Mouse (Mus musculus): ENCODE measurements around the gene Rorb. TPM values are rescaled to one million over a fixed set of nuclear protein-coding genes. Genes with fewer than 3 reads are reported as not detected.

The Rorb gene
- total RNA-seq, 2 experiments from 2014 or later, result not detected

DNA sequence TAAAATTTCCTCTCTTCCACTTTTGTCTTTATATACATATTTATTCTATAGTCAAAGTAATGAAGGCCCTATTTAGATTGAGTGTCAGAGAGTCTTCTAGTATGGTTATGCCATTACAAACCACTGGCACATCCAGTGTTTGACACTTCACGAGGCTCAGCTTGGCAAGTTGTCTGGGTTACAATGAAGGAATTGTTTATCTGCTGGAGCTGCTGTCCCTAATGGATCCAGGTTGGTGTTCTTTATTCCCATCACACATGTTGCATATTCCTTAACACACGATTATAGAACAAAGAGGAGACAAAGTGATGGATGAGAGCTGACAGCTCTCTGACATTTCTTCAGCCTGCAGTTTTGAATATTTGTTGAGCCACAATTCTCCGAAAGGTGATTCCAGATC is 77.0 kb downstream of the Rorb start:
- no peak for ATAC-seq (replicated peaks; ENCODE audit: poor library complexity)

DNA sequence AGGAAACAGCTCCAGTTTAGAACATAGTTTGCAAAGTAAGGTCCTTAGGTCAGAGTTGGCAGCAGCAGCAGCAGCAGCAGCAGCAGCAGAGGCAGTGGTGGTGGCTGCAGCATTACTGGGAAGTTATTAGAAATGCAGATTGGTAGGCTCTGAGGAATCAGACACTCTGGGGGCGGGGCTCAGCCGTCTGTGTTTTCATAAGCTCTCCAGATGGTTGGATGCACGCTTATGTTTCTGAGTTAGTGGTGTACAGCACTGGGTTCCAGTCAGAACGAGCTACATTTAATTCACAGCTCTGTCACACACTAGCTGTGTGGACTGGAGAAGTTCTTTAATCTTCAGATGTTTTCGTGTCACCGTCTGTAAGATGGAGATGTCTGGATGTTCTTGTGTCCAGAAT is 105.9 kb downstream of the Rorb start:
- no peak for ATAC-seq (replicated peaks; ENCODE audit: poor library complexity)

- no peak for ATAC-seq (replicated peaks; ENCODE audit: poor library complexity)
Observed at GRCm38 (mm10) chr19:19004023-19004656, 106.9 kb downstream of the Rorb start.

DNA sequence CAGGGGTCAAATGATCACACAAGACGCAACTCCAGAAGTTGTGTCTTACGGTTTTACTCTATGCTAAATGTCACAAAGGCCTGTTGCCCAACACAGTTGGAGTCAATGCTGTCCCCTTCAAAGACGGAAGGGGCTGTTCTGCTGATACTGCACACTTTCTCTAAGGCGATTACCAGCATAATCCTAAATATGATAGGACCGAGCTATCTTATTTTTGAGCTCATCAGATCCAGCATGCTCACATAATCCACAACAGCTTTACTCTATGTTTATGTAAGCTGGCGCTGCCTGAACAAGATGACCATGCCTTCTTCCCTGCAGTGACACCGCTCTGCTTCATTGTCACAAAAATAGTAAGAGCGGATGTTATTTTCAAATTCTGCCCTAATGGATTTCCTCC is 112.0 kb downstream of the Rorb start:
- no peak for ATAC-seq (replicated peaks; ENCODE audit: poor library complexity)

DNA sequence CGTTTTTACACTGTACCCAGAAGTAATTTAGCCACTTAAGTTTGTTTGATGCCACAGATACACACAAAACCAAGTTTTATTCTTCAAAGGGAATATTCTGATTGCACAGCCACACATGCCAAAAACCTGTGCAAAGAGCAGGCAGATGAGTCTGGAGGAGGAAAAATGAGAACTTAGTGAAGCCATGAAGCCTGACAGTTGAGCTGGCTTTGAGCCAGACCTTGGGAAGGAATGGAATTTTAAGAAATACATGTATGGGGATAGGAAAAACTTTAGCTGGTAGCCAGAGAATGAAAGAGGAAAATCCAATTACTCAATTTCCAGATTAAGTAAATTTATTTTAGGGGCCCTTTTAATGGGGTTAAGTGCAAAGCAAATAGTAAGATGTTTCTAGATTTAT is 113.3 kb downstream of the Rorb start:
- ATAC-seq (replicated peaks; ENCODE audit: poor library complexity), result no peak

GRCm38 (mm10) chr19:18979996-18980395 is 131.0 kb downstream of the Rorb start:
- ATAC-seq (replicated peaks; ENCODE audit: poor library complexity), result no peak

- no peak for ATAC-seq (replicated peaks; ENCODE audit: poor library complexity)
Observed at GRCm38 (mm10) chr19:18974796-18975660, 136.0 kb downstream of the Rorb start.

DNA sequence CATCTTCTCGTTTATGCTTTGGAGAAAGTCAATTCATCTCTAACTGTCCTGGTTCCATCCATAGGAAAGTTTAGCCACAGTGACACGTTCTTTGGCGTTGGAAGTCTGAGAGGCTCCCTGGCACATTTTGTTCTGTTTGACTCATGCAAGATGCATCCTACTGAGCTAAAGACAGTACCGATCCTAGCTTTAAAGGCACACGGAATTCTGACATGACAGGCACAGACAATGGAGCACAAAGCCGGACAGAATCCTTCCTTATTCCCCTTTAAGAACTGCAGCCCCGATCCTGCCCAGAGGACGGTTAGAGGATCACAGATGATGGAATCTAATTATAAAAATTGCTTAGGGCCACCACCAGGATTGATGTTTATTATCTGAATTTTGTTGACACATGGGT is 141.6 kb downstream of the Rorb start:
- no peak for ATAC-seq (replicated peaks; ENCODE audit: poor library complexity)

DNA sequence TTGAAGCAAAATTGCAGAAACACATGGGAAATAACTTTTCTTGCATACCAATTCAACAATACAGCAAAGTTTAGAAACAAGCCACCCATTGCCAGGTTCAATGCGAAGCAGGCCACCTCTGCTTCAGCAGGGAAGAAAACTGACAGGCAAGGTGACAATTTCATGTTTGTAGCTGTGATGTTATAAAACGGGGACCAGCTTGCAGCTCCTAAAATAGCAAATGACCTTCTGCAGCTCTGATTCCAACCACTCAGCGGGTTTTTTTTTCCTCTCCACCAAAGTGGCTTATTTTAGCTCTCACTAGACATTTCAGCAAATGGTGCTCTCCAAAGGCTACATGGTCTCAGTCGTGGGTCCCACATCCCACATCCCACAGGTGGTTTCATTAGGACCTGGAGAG is 143.7 kb downstream of the Rorb start:
- no peak for ATAC-seq (replicated peaks; ENCODE audit: poor library complexity)

- no peak for ATAC-seq (replicated peaks; ENCODE audit: poor library complexity)
Observed at GRCm38 (mm10) chr19:18959862-18960261, 151.1 kb downstream of the Rorb start.

DNA sequence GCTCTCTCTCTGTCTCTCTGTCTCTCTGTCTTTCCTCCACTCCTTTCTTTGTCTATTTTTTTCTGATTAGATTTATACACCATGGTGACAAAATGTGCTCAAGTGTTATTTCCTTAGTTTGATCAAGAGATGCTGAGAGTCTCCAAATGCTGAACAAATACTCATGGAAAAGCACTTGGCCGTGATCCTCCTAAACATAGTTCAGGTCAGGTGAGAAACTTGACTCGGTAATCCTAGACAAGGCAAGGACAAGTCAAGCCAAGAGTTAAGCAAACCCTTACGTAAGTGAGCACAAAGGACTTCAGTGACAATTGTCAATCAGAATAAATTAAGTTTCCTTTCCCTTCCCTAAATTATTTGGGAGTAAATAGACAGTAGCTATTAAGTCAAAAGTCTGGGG is 158.2 kb downstream of the Rorb start:
- no peak for ATAC-seq (replicated peaks; ENCODE audit: poor library complexity)

- no peak for ATAC-seq (replicated peaks; ENCODE audit: poor library complexity)
Observed at GRCm38 (mm10) chr19:18947193-18947592, 163.8 kb downstream of the Rorb start.

GRCm38 (mm10) chr19:18945265-18945664 is 165.7 kb downstream of the Rorb start:
- ATAC-seq (replicated peaks; ENCODE audit: poor library complexity), result no peak

DNA sequence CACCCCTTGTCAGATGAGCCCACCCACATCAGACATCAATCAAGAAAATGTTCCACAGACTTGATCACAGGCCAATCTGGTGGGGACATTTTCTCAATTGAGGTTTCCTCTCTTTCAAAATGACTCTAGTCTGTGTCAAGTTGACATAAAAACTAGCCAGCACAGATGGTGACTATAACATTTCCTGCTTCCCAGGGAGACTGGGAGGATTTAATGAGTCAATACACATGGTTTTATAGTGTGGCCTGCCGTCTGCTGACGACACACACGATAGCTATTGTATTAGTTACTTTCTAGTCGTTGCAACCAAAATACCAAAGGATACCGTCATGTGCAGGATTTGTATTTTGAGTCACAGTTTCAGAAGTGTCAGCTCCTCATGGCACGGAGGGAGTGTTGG is 169.6 kb downstream of the Rorb start:
- ATAC-seq (replicated peaks; ENCODE audit: poor library complexity), result no peak

DNA sequence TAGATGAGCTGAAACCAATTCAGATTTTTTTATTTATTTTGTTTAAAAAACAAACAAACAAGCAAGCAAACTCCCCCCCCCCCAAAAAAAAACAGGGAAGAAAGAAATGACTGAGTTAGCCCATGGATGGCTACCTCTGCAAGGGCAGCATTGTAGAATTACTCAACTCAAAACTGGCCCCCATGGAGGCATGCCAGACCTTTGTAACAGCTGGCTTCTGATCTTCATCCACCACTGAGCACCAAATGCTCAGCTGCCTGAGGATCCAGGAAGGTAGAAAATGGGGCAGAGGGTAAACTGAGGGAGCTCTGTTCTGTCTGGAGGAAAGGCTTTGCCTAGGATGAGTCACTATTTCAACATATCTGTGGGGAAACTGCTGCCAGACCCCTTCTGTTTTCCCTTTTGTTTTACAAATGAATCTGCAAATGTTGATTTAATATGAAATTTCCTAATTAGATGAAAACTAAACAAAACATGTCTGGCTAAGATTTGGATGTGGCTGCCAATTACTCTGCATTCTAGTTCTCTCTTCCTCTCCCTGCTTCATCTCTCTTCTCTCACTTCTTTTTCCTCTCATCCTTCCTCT is 199.1 kb downstream of the Rorb start:
- ATAC-seq (replicated peaks; ENCODE audit: poor library complexity), result no peak

- no peak for ATAC-seq (replicated peaks; ENCODE audit: poor library complexity)
Observed at GRCm38 (mm10) chr19:18909641-18910040, 201.4 kb downstream of the Rorb start.

- ATAC-seq (replicated peaks; ENCODE audit: poor library complexity), result no peak
Observed at GRCm38 (mm10) chr19:18905511-18905910, 205.5 kb downstream of the Rorb start.

GRCm38 (mm10) chr19:18902694-18903067 is 208.3 kb downstream of the Rorb start:
- ATAC-seq (replicated peaks; ENCODE audit: poor library complexity), result no peak

DNA sequence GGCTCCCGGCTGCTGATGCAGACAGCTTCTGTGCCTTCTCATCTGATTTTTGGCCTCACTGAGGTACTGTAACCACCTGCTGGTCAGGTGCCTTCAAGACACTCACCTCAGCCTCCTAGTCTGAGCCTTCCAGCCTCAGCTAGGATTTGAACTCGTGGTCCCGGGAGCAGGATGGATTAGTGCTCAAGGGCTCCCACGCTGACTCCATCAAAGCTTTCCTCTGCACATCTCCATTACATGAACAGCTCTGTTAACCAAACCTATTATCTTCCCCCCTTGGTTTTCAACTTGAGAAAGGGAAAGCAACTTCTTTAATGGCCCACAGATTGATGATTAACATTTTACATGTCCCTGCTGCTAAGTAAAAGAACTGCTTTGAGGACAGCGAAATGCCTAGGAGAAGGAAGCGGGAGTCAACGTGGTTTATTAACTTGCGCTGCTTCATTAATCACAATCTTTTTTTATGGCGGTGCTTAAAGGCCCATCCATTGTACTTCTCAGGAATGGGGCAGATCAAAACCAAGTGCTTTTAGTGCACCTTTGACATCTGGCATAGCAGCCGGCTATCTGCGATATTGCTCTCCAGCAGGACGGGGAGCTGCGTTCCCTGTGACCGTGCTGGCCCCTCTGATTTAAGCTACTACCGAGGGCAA is 208.8 kb downstream of the Rorb start:
- ATAC-seq (replicated peaks; ENCODE audit: poor library complexity), result no peak

DNA sequence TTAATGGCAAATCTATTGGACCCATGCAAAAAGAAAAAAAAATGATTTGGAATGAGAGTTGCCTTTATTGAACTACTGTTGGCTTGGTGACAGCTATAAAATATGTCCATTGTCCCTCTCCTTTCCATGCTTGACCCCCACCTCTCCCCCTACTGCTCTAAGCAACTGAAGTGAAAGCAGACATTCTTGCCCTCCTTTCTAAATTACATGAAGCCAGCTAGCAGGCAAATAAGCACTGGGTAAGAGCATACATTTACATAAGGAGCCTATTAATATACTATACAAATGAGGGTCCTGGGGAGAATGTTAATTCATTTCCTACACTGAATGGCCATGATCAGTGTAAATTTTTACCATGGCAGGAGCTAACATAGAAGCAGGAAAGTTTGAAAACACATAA is 212.8 kb downstream of the Rorb start:
- ATAC-seq (replicated peaks; ENCODE audit: poor library complexity), result no peak

- no peak for ATAC-seq (replicated peaks; ENCODE audit: poor library complexity)
Observed at GRCm38 (mm10) chr19:18890216-18890615, 220.8 kb downstream of the Rorb start.

DNA sequence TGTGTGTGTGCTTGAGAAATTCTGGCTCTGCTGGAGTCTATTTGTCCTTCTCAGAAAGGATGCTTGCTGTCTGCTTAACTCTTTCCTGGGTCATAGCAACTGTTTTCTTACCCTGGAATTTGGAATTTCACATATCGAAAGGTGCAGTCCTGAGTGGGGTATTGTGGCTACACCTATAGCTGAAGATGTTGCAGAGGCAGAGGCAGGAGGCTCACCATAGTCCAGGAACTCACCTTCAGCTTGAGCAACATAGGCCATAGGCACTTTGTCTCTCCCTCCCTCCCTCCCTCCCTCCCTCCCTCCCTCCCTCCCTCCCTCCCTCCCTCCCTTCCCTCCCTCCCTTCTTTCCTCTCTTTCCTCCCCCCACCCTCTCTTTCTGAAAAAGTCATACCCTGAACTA is 221.4 kb downstream of the Rorb start:
- ATAC-seq (replicated peaks; ENCODE audit: poor library complexity), result no peak
